Mouse (Mus musculus) heart, embryonic 16.5 days (tissue): ENCODE results near the gene Slc9a9. TPM values are rescaled to one million over a fixed set of nuclear protein-coding genes. Genes with fewer than 3 reads are reported as not detected.

ENCODE experiments used
- ATAC-seq: fragments of 200-750 bp; cut with Nextera tagmentation; replicated peaks from 2 replicates; pipeline ENCODE4 v1.8.0; 2017; ENCODE audit warnings: moderate number of reproducible peaks; ENCODE audit not compliant: insufficient read depth, low FRiP score; ENCODE audit errors: extremely low read depth
- H3K27ac ChIP-seq: fragments of 300-500 bp; sonication (generic); 2 replicates; pipeline ENCODE4 v1.5.1; 2014; ENCODE audit warnings: mild to moderate bottlenecking, low read length, control low read depth, moderate library complexity
- H3K27me3 ChIP-seq: fragments of 300-500 bp; sonication (generic); 2 replicates; pipeline ENCODE4 v1.6.1; 2014; ENCODE audit warnings: low read length, mixed read lengths; ENCODE audit not compliant: control insufficient read depth, insufficient read depth
- H3K36me3 ChIP-seq: fragments of 300-500 bp; sonication (generic); 2 replicates; pipeline ENCODE4 v1.6.1; 2014; ENCODE audit not compliant: control insufficient read depth, insufficient read depth
- H3K4me1 ChIP-seq: fragments of 300-500 bp; sonication (generic); 2 replicates; pipeline ENCODE4 v1.6.1; 2014; ENCODE audit warnings: low read length, mixed read lengths; ENCODE audit not compliant: control insufficient read depth, insufficient read depth
- H3K4me2 ChIP-seq: fragments of 300-500 bp; sonication (generic); 2 replicates; pipeline ENCODE4 v1.6.1; 2014; ENCODE audit warnings: low read depth, mild to moderate bottlenecking, control low read depth, low read length
- H3K4me3 ChIP-seq: fragments of 300-500 bp; sonication (generic); 2 replicates; pipeline ENCODE4 v1.5.1; 2014; ENCODE audit warnings: mild to moderate bottlenecking, control low read depth, low read length
- H3K9ac ChIP-seq: fragments of 300-500 bp; sonication (generic); 2 replicates; pipeline ENCODE4 v1.6.1; 2014; ENCODE audit warnings: low read length, control low read depth
- H3K9me3 ChIP-seq: fragments of 300-500 bp; sonication (generic); replicated peaks from 2 replicates; pipeline ENCODE4 v1.6.1; 2016; ENCODE audit warnings: low read length; ENCODE audit not compliant: control insufficient read depth
- WGBS: fragments of 180-500 bp; shearing (Covaris S2); extraction: QIAGEN DNeasy Blood & Tissue Kit; methylation state at CpG from one replicate; pipeline ENCODE4 v1.1.7; 2014; 5-methylcytosine and 5-hydroxymethylcytosine counted together
- polyA plus RNA-seq: library from polyadenylated mRNA; unstranded; fragments of >200 nt; fragmentation: Nextera tagmentation; extraction: Ambion mirVana; gene quantifications from 2 replicates; pipeline ENCODE4 v1.2.1, GENCODE M21; 2015

The Slc9a9 gene
- polyA plus RNA-seq, 1 experiment from 2014 or later: 6.3 TPM

GRCm38 (mm10) chr9:94889647-94890046, 219.9 kb downstream of the Slc9a9 start:
- Histone ChIP-seq H3K36me3 (no peaks in the 10 kb centered on the region), H3K4me3 (no peak overlapping the region), H3K27ac (no peak overlapping the region), H3K4me1 (no peaks in the 10 kb centered on the region), H3K9me3 (no peaks in the 10 kb centered on the region), H3K9ac (no peak overlapping the region), H3K27me3 (no peaks in the 10 kb centered on the region), H3K4me2 (no peak overlapping the region)
- ATAC-seq: no peak

DNA sequence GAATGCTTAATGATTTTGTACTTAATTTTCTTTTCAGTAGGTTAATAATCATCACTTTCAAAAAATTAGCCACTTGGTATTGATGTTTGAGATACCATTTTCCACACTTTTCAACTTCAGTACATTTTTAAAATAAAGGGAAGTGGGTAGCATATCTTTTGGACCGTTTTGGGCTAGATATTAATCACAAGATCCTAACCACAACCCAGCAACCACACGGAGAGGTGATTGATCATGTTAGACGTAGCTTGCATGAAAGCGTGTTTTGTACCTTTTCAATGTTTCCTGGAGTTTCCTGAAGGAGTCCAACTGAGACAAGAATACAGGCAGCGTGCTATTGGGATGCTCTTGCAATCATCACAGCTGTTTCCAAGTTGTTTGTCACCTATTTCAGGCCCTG, 226.2 kb downstream of the Slc9a9 start:
- no peaks in the 10 kb centered on the region for H3K27me3 ChIP-seq
- WGBS: 69% methylated on average over 5 of the region's 5 CpGs
- H3K4me3 ChIP-seq: no peak overlapping the region
- no peaks in the 10 kb centered on the region for H3K36me3 ChIP-seq
- H3K4me1 ChIP-seq: no peaks in the 10 kb centered on the region
- H3K4me2 ChIP-seq: no peak overlapping the region
- no peaks in the 10 kb centered on the region for H3K9me3 ChIP-seq
- no peak overlapping the region for H3K27ac ChIP-seq
- ATAC-seq: no peak
- H3K9ac ChIP-seq: no peak overlapping the region

GRCm38 (mm10) chr9:94904180-94904579, 234.5 kb downstream of the Slc9a9 start:
- no peaks in the 10 kb centered on the region for H3K9me3 ChIP-seq
- H3K36me3 ChIP-seq: no peaks in the 10 kb centered on the region
- no peak overlapping the region for H3K4me2 ChIP-seq
- no peak overlapping the region for H3K4me3 ChIP-seq
- H3K27me3 ChIP-seq: no peaks in the 10 kb centered on the region
- no peak overlapping the region for H3K27ac ChIP-seq
- H3K9ac ChIP-seq: no peak overlapping the region
- ATAC-seq: no peak
- peaks cover 8% of the 10 kb centered on the region for H3K4me1 ChIP-seq

- no peaks in the 10 kb centered on the region for H3K9me3 ChIP-seq
- ATAC-seq: no peak
- H3K4me2 ChIP-seq: no peak overlapping the region
- H3K9ac ChIP-seq: no peak overlapping the region
- no peaks in the 10 kb centered on the region for H3K36me3 ChIP-seq
- peaks cover 8% of the 10 kb centered on the region for H3K4me1 ChIP-seq
- no peaks in the 10 kb centered on the region for H3K27me3 ChIP-seq
- H3K4me3 ChIP-seq: no peak overlapping the region
- 62% methylated on average over 4 of the region's 4 CpGs for WGBS
- H3K27ac ChIP-seq: no peak overlapping the region
These were observed 237.4 kb downstream of the Slc9a9 start for GRCm38 (mm10) chr9:94907020-94907610.

GRCm38 (mm10) chr9:94912071-94912470, 242.4 kb downstream of the Slc9a9 start:
- Histone ChIP-seq H3K27me3 (no peaks in the 10 kb centered on the region), H3K4me2 (no peak overlapping the region), H3K36me3 (no peaks in the 10 kb centered on the region), H3K27ac (no peak overlapping the region), H3K9ac (no peak overlapping the region), H3K4me3 (no peak overlapping the region), H3K4me1 (no peaks in the 10 kb centered on the region), H3K9me3 (no peaks in the 10 kb centered on the region)
- 89% methylated on average over 9 of the region's 9 CpGs for WGBS
- ATAC-seq: no peak

DNA sequence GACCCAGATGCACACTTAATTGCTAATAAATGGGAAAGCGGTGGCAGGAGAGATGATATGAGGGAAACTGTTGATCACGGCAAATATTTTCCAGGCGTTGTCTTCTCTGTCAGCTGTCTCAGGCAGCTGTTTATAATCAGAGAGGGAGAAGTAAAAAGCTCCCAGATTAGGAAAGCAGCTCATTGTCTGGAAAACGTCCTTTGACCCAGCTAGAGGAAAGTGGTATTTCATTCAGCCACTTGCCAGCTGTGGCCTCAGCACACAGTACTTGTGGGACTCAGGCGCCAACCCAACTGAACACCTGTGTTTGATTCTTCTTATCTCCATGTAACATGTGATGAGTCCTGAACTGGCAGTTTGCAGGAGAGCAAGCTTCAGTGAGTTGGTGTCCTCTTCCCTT, 252.4 kb downstream of the Slc9a9 start:
- H3K36me3 ChIP-seq: no peaks in the 10 kb centered on the region
- 37% methylated on average over 5 of the region's 5 CpGs for WGBS
- no peaks in the 10 kb centered on the region for H3K27me3 ChIP-seq
- H3K4me1 ChIP-seq: no peaks in the 10 kb centered on the region
- H3K9me3 ChIP-seq: no peaks in the 10 kb centered on the region
- no peak for ATAC-seq
- H3K9ac ChIP-seq: no peak overlapping the region
- no peak overlapping the region for H3K4me2 ChIP-seq
- H3K27ac ChIP-seq: no peak overlapping the region
- H3K4me3 ChIP-seq: no peak overlapping the region

- ATAC-seq: no peak
- no peak overlapping the region for H3K27ac ChIP-seq
- no peaks in the 10 kb centered on the region for H3K27me3 ChIP-seq
- H3K36me3 ChIP-seq: no peaks in the 10 kb centered on the region
- no peak overlapping the region for H3K9ac ChIP-seq
- no peak overlapping the region for H3K4me2 ChIP-seq
- no peak overlapping the region for H3K4me3 ChIP-seq
- WGBS: 73% methylated on average over 3 of the region's 3 CpGs
- H3K9me3 ChIP-seq: 0 out of 2 replicates have a peak, but pooled peaks cover 5% of the 10 kb centered on the region
- no peaks in the 10 kb centered on the region for H3K4me1 ChIP-seq
These were observed 256.1 kb downstream of the Slc9a9 start for GRCm38 (mm10) chr9:94925845-94926244.

GRCm38 (mm10) chr9:94927101-94927500, 257.4 kb downstream of the Slc9a9 start:
- H3K27ac ChIP-seq: no peak overlapping the region
- 0 out of 2 replicates have a peak, but pooled peaks cover 5% of the 10 kb centered on the region for H3K9me3 ChIP-seq
- H3K4me3 ChIP-seq: no peak overlapping the region
- no peak for ATAC-seq
- no peak overlapping the region for H3K9ac ChIP-seq
- H3K4me1 ChIP-seq: no peaks in the 10 kb centered on the region
- no peak overlapping the region for H3K4me2 ChIP-seq
- H3K36me3 ChIP-seq: no peaks in the 10 kb centered on the region
- no peaks in the 10 kb centered on the region for H3K27me3 ChIP-seq

DNA sequence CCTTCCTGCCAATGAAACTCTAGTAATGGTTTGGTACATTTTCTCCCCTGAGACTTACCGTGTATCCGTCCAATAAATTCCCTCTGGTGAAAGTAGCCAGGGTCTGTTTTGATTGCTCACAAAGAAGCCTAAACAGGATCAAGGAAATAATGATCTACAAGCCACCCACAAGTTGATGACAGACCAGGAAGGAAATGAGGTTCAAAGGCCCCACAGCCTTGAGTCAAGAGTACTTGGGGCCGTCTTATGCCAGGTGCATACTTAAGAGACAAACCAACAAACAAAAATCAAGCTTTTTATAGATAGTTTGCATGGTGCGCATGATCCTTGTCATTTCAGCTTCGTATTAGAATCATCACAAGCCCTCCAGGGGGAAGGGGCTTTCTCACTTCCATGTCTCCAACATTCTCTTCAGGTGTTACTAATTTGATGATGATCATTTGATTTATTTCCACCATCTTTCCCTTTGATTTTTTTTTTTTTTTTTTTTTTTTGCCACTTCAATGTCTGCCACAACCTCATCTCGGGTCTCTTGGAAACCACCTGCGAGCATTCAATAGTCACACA, 275.9 kb downstream of the Slc9a9 start:
- Histone ChIP-seq H3K27ac (no peak overlapping the region), H3K4me1 (no peaks in the 10 kb centered on the region), H3K4me3 (no peak overlapping the region), H3K27me3 (no peaks in the 10 kb centered on the region), H3K4me2 (no peak overlapping the region), H3K9me3 (no peaks in the 10 kb centered on the region), H3K36me3 (no peaks in the 10 kb centered on the region), H3K9ac (no peak overlapping the region)
- 79% methylated on average over 7 of the region's 7 CpGs for WGBS
- 0 out of 2 replicates have a peak, but pooled peaks have one; percentile 55 for ATAC-seq
